Mouse (Mus musculus) cerebellum, postnatal 10 days (tissue): ENCODE measurements around the gene Kcnip1.

Experiments used
- DNase-seq, 2 experiments: peaks; one replicate each; pipeline ENCODE4 v3.0.0; 2021; ENCODE audit warnings: mixed read lengths in 2 of 2

Kcnip1 gene

GRCm38 (mm10) chr11:33749408-33749807 lies 243.5 kb downstream of the Kcnip1 start:
- peak; percentile 30 to 42 for DNase-seq

- DNase-seq: no peak
These were observed 244.2 kb downstream of the Kcnip1 start for GRCm38 (mm10) chr11:33748754-33749153.

- DNase-seq: peak; percentile 84 to 89
These were observed 245.5 kb downstream of the Kcnip1 start for GRCm38 (mm10) chr11:33747402-33747955.

- no peak for DNase-seq
These were observed 246.6 kb downstream of the Kcnip1 start for GRCm38 (mm10) chr11:33746402-33746801.

GRCm38 (mm10) chr11:33745821-33746329 lies 247.1 kb downstream of the Kcnip1 start:
- no peak for DNase-seq

- no peak for DNase-seq
These were observed 248.5 kb downstream of the Kcnip1 start for GRCm38 (mm10) chr11:33744429-33744828.

GRCm38 (mm10) chr11:33740187-33740586 lies 252.8 kb downstream of the Kcnip1 start:
- peak; percentile 32 to 43 for DNase-seq

GRCm38 (mm10) chr11:33736426-33736825 lies 256.5 kb downstream of the Kcnip1 start:
- no peak for DNase-seq

GRCm38 (mm10) chr11:33733269-33733668 lies 259.7 kb downstream of the Kcnip1 start:
- peak; percentile 93 to 95 for DNase-seq

GRCm38 (mm10) chr11:33732358-33732757 lies 260.6 kb downstream of the Kcnip1 start:
- DNase-seq: peak; percentile 68 to 79

- peak; percentile 90 to 94 for DNase-seq
These were observed 271.7 kb downstream of the Kcnip1 start for GRCm38 (mm10) chr11:33721297-33721696.

GRCm38 (mm10) chr11:33706777-33707176 lies 286.2 kb downstream of the Kcnip1 start:
- no peak for DNase-seq

- DNase-seq: no peak
These were observed 290.9 kb downstream of the Kcnip1 start for GRCm38 (mm10) chr11:33701958-33702459.

- DNase-seq: no peak
These were observed 291.6 kb downstream of the Kcnip1 start for GRCm38 (mm10) chr11:33701236-33701957.

- DNase-seq: no peak
These were observed 292.2 kb downstream of the Kcnip1 start for GRCm38 (mm10) chr11:33700725-33701124.

- DNase-seq: no peak
These were observed 302.8 kb downstream of the Kcnip1 start for GRCm38 (mm10) chr11:33690181-33690580.

- peak; percentile 78 to 85 for DNase-seq
These were observed 307.0 kb downstream of the Kcnip1 start for GRCm38 (mm10) chr11:33685904-33686303.

GRCm38 (mm10) chr11:33680151-33680550 lies 312.8 kb downstream of the Kcnip1 start:
- peak; percentile 13 to 29 for DNase-seq

- DNase-seq: no peak
These were observed 322.6 kb downstream of the Kcnip1 start for GRCm38 (mm10) chr11:33670105-33670965.

- DNase-seq: no peak
These were observed 324.6 kb downstream of the Kcnip1 start for GRCm38 (mm10) chr11:33668376-33668775.

- no peak for DNase-seq
These were observed 329.4 kb downstream of the Kcnip1 start for GRCm38 (mm10) chr11:33663599-33663998.

- no peak for DNase-seq
These were observed 332.7 kb downstream of the Kcnip1 start for GRCm38 (mm10) chr11:33660016-33660913.
